ENCODE assay signal across 14 mouse cellular contexts in genomic region chr1:154841057-154841630, GRCm38 (mm10).
"Had no signal": no experiment of that assay in that cellular context is flagged by ENCODE, and none has a peak within 500 bp of the region (broad histone marks: within the 10 kb centered on the region; RNA-seq: fewer than 3 reads in every experiment).

No protein-coding gene starts in this region.

- H3K36me3 ChIP-seq: intestine, embryonic 15.5 days; kidney, embryonic 15.5 days; limb, embryonic 13.5 days; midbrain, embryonic 12.5 days had no signal

- H3K27me3 ChIP-seq: intestine, embryonic 15.5 days; kidney, embryonic 15.5 days; limb, embryonic 13.5 days; megakaryocyte, embryonic 14.5 days; midbrain, embryonic 12.5 days had no signal

- H3K9ac ChIP-seq: intestine, embryonic 15.5 days; kidney, embryonic 15.5 days; limb, embryonic 13.5 days; liver, embryonic 14.5 days; midbrain, embryonic 12.5 days had no signal

- H3K27ac ChIP-seq: intestine, embryonic 15.5 days; kidney, embryonic 15.5 days; limb, embryonic 13.5 days; liver, embryonic 14.5 days; midbrain, embryonic 12.5 days had no signal

- H3K4me3 ChIP-seq: intestine, embryonic 15.5 days; kidney, embryonic 15.5 days; limb, embryonic 13.5 days; megakaryocyte, embryonic 14.5 days; midbrain, embryonic 12.5 days had no signal

- ATAC-seq: intestine, embryonic 15.5 days had no signal

- H3K4me1 ChIP-seq: intestine, embryonic 15.5 days; kidney, embryonic 15.5 days; megakaryocyte, embryonic 14.5 days had no signal

- H3K9me3 ChIP-seq: intestine, embryonic 15.5 days; kidney, embryonic 15.5 days; limb, embryonic 13.5 days; megakaryocyte, embryonic 14.5 days; midbrain, embryonic 12.5 days had no signal

- H3K4me2 ChIP-seq: intestine, embryonic 15.5 days; kidney, embryonic 15.5 days; limb, embryonic 13.5 days; midbrain, embryonic 12.5 days had no signal

- DNase-seq: kidney, adult 2 months; kidney, postnatal 14 days; left cerebral cortex, postnatal 4 days; lung, adult 18-20 months; right cerebral cortex, adult 18-20 months; right cerebral cortex, postnatal 25 days; thymus, adult 18-20 months; thymus, postnatal 14 days had no signal
